Mouse (Mus musculus) midbrain, postnatal 0 days (tissue): Measurements from ENCODE around the gene Sh3bp5. TPM values are rescaled to one million over a fixed set of nuclear protein-coding genes. Genes with fewer than 3 reads are reported as not detected.

Experiments used
- ATAC-seq: fragments of 200-750 bp; cut with Nextera tagmentation; 2 replicates; pipeline ENCODE4 v1.8.0; 2017; ENCODE audit warnings: moderate number of reproducible peaks, mild to moderate bottlenecking, moderate TSS enrichment, moderate library complexity; ENCODE audit not compliant: low FRiP score
- DNase-seq: peaks from one replicate; pipeline ENCODE4 v3.0.0-alpha.2; 2015; ENCODE audit warnings: low spot score
- H3K27ac ChIP-seq: fragments of 300-500 bp; sonication (generic); 2 replicates; pipeline ENCODE4 v1.5.1; 2014; ENCODE audit warnings: low read depth, mild to moderate bottlenecking, low read length, mixed read lengths
- H3K27me3 ChIP-seq: fragments of 300-500 bp; sonication (generic); 2 replicates; pipeline ENCODE4 v1.6.1; 2014; ENCODE audit warnings: low read length, control low read depth, mixed read lengths; ENCODE audit not compliant: insufficient read depth
- H3K36me3 ChIP-seq: fragments of 300-500 bp; sonication (generic); 2 replicates; pipeline ENCODE4 v1.6.1; 2014; ENCODE audit warnings: low read length, control low read depth, mixed read lengths; ENCODE audit not compliant: insufficient read depth
- H3K4me1 ChIP-seq: fragments of 300-500 bp; sonication (generic); 2 replicates; pipeline ENCODE4 v1.6.1; 2014; ENCODE audit warnings: mild to moderate bottlenecking, control low read depth, antibody characterized with exemption, low read length, mixed read lengths; ENCODE audit not compliant: insufficient read depth
- H3K4me2 ChIP-seq: fragments of 300-500 bp; sonication (generic); 2 replicates; pipeline ENCODE4 v1.6.1; 2014; ENCODE audit warnings: low read depth, mild to moderate bottlenecking, low read length, mixed read lengths; ENCODE audit not compliant: poor library complexity, severe bottlenecking
- H3K4me3 ChIP-seq: fragments of 300-500 bp; sonication (generic); 2 replicates; pipeline ENCODE4 v1.5.1; 2014; ENCODE audit warnings: low read depth, mild to moderate bottlenecking, low read length, moderate library complexity
- H3K9ac ChIP-seq: fragments of 300-500 bp; sonication (generic); replicated peaks from 2 replicates; pipeline ENCODE4 v1.6.1; 2014; ENCODE audit warnings: mild to moderate bottlenecking, low read length, moderate library complexity, mixed read lengths; ENCODE audit not compliant: poor library complexity, severe bottlenecking
- H3K9me3 ChIP-seq: fragments of 300-500 bp; sonication (generic); 2 replicates; pipeline ENCODE4 v1.6.1; 2016; ENCODE audit warnings: low read length, control low read depth
- CTCF ChIP-seq: IDR thresholded peaks from 2 replicates; pipeline ENCODE4 v1.5.1; 2016; ENCODE audit warnings: antibody characterized with exemption, mild to moderate bottlenecking
- WGBS: fragments of 180-500 bp; shearing (Covaris S2); extraction: QIAGEN DNeasy Blood & Tissue Kit; methylation state at CpG from one replicate; pipeline ENCODE4 v1.1.7; 2014; 5-methylcytosine and 5-hydroxymethylcytosine counted together
- polyA plus RNA-seq: library from polyadenylated mRNA; unstranded; fragments of >200 nt; fragmentation: Nextera tagmentation; extraction: Ambion mirVana; gene quantifications from 2 replicates; pipeline ENCODE4 v1.2.1, GENCODE M21; 2015
- total RNA-seq: library from RNA; depleted of rRNA; stranded (reverse); fragments of >200 nt; gene quantifications from 2 replicates; pipeline ENCODE4 v1.2.3, GENCODE M21; 2014

The Sh3bp5 gene
- total and polyA plus RNA-seq, 2 experiments from 2014 or later = 61.7 to 165 TPM

- Histone ChIP-seq H3K27ac (no peak overlapping the region), H3K9ac (no peak overlapping the region), H3K4me3 (no peak overlapping the region), H3K36me3 (peaks cover 20% of the 10 kb centered on the region), H3K9me3 (no peaks in the 10 kb centered on the region), H3K4me1 (no peaks in the 10 kb centered on the region), H3K4me2 (no peak overlapping the region), H3K27me3 (no peaks in the 10 kb centered on the region)
- WGBS = 86% methylated on average over 8 of the region's 8 CpGs
- no peak for TF ChIP-seq CTCF
- ATAC-seq = no peak
- no peak for DNase-seq
Observed at GRCm38 (mm10) chr14:31403995-31404394, 31.9 kb downstream of the Sh3bp5 start.

DNA sequence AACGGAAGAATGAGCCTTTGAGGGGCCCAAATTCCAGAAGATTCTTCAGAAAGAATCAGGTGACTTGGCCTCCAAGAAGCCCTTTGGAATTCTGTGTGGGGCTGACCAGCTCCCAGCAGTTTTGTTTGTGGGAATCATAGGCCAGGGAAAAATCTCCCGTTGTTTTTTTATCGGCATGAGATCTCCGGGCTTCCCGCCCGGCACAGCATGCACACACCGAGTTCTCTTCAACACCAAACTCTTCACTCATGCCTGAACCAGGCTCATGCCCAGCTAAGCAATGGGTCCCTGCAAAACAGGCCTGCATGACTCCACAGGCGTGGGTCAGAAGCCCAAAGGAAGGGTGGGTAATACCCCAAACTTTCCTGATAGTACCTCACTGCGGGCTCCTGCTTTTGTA is 32.3 kb downstream of the Sh3bp5 start:
- WGBS = 75% methylated on average over 9 of the region's 9 CpGs
- H3K27me3 ChIP-seq = no peaks in the 10 kb centered on the region
- no peak overlapping the region for H3K4me2 ChIP-seq
- DNase-seq = no peak
- TF ChIP-seq CTCF = no peak
- H3K27ac ChIP-seq = no peak overlapping the region
- H3K4me1 ChIP-seq = no peaks in the 10 kb centered on the region
- no peak overlapping the region for H3K4me3 ChIP-seq
- ATAC-seq = no peak
- no peak overlapping the region for H3K9ac ChIP-seq
- H3K36me3 ChIP-seq = peaks cover 19% of the 10 kb centered on the region
- H3K9me3 ChIP-seq = no peaks in the 10 kb centered on the region

DNA sequence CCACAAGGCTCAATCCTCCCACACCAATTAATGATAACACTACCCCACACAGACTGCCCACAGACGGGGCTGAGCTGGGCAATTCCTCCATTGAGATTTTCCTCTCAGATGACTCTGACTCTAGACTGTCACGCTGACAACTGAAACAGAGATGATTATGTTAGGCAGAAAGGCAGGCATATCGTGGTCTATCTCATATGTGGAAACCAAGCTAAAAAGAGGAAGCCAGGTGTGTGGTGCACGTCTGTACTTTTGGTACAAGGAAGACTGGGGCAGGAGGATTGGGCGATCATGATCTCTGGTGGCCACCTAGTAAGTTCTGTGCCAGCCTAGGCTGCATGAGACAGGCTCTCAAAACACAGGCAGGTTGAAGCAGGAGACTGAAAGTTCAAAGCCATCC is 33.2 kb downstream of the Sh3bp5 start:
- Histone ChIP-seq H3K36me3 (peaks cover 17% of the 10 kb centered on the region), H3K4me2 (no peak overlapping the region), H3K4me3 (no peak overlapping the region), H3K9me3 (no peaks in the 10 kb centered on the region), H3K27ac (no peak overlapping the region), H3K4me1 (no peaks in the 10 kb centered on the region), H3K27me3 (no peaks in the 10 kb centered on the region), H3K9ac (no peak overlapping the region)
- ATAC-seq = no peak
- DNase-seq = no peak
- 81% methylated on average over 5 of the region's 5 CpGs for WGBS
- no peak for TF ChIP-seq CTCF

DNA sequence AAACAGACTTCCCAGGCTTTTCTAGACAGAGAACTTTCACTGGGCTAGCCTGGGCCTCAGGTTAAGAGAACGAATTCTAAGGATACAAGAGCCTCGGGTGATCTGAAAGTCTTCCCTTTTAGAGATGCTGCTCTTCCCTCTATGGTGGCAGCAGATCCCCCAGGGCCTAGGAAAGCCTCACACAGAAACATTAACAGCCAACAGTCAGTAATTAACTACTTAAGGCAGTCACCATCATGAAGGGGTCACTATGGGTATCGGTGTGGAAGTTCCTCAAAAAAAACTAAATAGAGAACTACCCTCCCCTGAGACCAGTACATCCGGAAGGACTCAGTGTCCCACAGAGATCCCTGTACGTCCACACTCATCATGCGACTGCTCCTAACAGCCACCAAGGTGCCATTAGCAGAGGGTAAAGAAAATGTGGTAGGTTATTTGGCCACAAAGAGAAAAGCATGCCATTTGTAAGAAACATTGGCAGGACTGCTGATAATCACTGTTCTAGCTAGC is 33.9 kb downstream of the Sh3bp5 start:
- H3K4me3 ChIP-seq = no peak overlapping the region
- WGBS = 80% methylated on average over 6 of the region's 6 CpGs

DNA sequence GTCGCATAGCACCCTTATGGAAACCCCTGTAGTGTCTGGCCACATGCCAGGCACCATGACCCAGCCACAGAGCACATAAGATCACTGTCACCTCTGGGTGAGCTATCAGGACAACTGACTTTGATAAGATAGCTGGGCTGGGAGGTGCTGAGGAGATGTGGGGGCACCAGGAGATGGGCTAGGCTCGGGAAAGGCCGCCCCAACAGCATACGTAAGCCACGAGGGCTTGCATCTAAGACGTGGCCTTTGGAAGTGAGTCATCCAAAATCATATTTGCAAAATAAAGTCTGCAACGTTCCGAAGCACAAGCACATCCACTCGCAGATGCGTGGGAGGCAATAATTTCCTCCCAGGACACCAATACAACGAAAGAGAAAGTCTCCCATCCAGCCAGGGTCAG is 35.0 kb downstream of the Sh3bp5 start:
- TF ChIP-seq CTCF = no peak
- DNase-seq (no peak), ATAC-seq (no peak)
- no peak overlapping the region for H3K27ac ChIP-seq
- no peaks in the 10 kb centered on the region for H3K27me3 ChIP-seq
- no peak overlapping the region for H3K4me2 ChIP-seq
- H3K9me3 ChIP-seq = no peaks in the 10 kb centered on the region
- H3K4me1 ChIP-seq = no peaks in the 10 kb centered on the region
- peaks cover 12% of the 10 kb centered on the region for H3K36me3 ChIP-seq
- no peak overlapping the region for H3K4me3 ChIP-seq
- no peak overlapping the region for H3K9ac ChIP-seq
- 87% methylated on average over 11 of the region's 11 CpGs for WGBS

More for the DNA sequence above, 33.9 kb downstream of the Sh3bp5 start:
- H3K27me3 ChIP-seq = no peaks in the 10 kb centered on the region
- DNase-seq = no peak
- peaks cover 17% of the 10 kb centered on the region for H3K36me3 ChIP-seq
- H3K9me3 ChIP-seq = no peaks in the 10 kb centered on the region
- no peak overlapping the region for H3K27ac ChIP-seq
- no peak for TF ChIP-seq CTCF
- no peak for ATAC-seq
- H3K4me1 ChIP-seq = no peaks in the 10 kb centered on the region
- H3K9ac ChIP-seq = no peak overlapping the region
- H3K4me2 ChIP-seq = no peak overlapping the region

DNA sequence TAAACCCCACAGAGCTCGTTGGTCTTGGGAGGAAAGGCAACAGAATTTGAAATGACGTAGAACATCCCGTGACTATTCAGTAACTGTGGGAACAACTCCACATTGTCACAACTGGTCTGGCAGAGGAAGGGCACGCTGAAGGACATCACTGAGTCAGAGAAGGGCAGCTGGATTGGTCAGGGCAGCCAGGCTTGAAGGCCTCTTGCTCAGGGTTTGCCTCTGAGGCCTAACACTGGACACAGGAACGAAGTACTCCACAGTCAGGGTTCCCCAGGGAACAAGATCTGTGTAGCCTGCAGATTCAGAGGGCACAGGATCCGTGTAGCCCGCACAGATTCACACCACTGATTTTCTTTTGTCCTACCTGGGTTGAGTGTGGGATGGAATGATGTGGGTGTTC is 35.6 kb downstream of the Sh3bp5 start:
- Histone ChIP-seq H3K9ac (no peak overlapping the region), H3K36me3 (peaks cover 6% of the 10 kb centered on the region), H3K27me3 (no peaks in the 10 kb centered on the region), H3K4me2 (no peak overlapping the region), H3K9me3 (no peaks in the 10 kb centered on the region), H3K4me3 (no peak overlapping the region), H3K27ac (no peak overlapping the region), H3K4me1 (no peaks in the 10 kb centered on the region)
- TF ChIP-seq CTCF = no peak
- DNase-seq (no peak), ATAC-seq (no peak)
- 84% methylated on average over 7 of the region's 7 CpGs for WGBS
